Mouse (Mus musculus) intestine, embryonic 15.5 days (tissue): ENCODE data around the gene Vac14. TPM values are rescaled to one million over a fixed set of nuclear protein-coding genes. Genes with fewer than 3 reads are reported as not detected.

Experiments used
- ATAC-seq: fragments of 200-750 bp; cut with Nextera tagmentation; 2 replicates; pipeline ENCODE4 v1.8.0; 2017; ENCODE audit warnings: moderate TSS enrichment, moderate library complexity
- H3K27ac ChIP-seq: fragments of 300-500 bp; sonication (generic); 2 replicates; pipeline ENCODE4 v1.5.1; 2015; ENCODE audit warnings: mild to moderate bottlenecking, inconsistent platforms
- H3K27me3 ChIP-seq: fragments of 300-500 bp; sonication (generic); replicated peaks from 2 replicates; pipeline ENCODE4 v1.6.1; 2015; ENCODE audit warnings: inconsistent platforms
- H3K36me3 ChIP-seq: fragments of 300-500 bp; sonication (generic); 2 replicates; pipeline ENCODE4 v1.6.1; 2015; ENCODE audit warnings: inconsistent platforms
- H3K4me1 ChIP-seq: fragments of 300-500 bp; sonication (generic); replicated peaks from 2 replicates; pipeline ENCODE4 v1.6.1; 2015; ENCODE audit warnings: inconsistent platforms
- H3K4me2 ChIP-seq: fragments of 300-500 bp; sonication (generic); replicated peaks from 2 replicates; pipeline ENCODE4 v1.6.1; 2015; ENCODE audit warnings: mild to moderate bottlenecking, inconsistent platforms
- H3K4me3 ChIP-seq: fragments of 300-500 bp; sonication (generic); replicated peaks from 2 replicates; pipeline ENCODE4 v1.5.1; 2015; ENCODE audit warnings: inconsistent platforms
- H3K9ac ChIP-seq: fragments of 300-500 bp; sonication (generic); 2 replicates; pipeline ENCODE4 v1.6.1; 2015; ENCODE audit warnings: inconsistent platforms
- H3K9me3 ChIP-seq: fragments of 300-500 bp; sonication (generic); 2 replicates; pipeline ENCODE4 v1.6.1; 2016; ENCODE audit warnings: inconsistent platforms
- WGBS: fragments of 180-500 bp; shearing (Covaris S2); methylation state at CpG from one replicate; pipeline ENCODE4 v1.1.7; 2015; 5-methylcytosine and 5-hydroxymethylcytosine counted together
- polyA plus RNA-seq: library from polyadenylated mRNA; unstranded; fragments of >200 nt; fragmentation: Nextera tagmentation; extraction: Ambion mirVana; gene quantifications from 2 replicates; pipeline ENCODE4 v1.2.1, GENCODE M21; 2015

Gene Vac14
- polyA plus RNA-seq, 1 experiment from 2014 or later: 23.1 TPM

- H3K27me3 ChIP-seq: no peaks in the 10 kb centered on the region
- ATAC-seq: no peak
- no peak overlapping the region for H3K9ac ChIP-seq
- WGBS: 75% methylated on average over 13 of the region's 13 CpGs
- peaks cover 22% of the 10 kb centered on the region for H3K4me1 ChIP-seq
- no peak overlapping the region for H3K4me2 ChIP-seq
- H3K27ac ChIP-seq: peak overlapping the region; percentile 62
- no peak overlapping the region for H3K4me3 ChIP-seq
- H3K36me3 ChIP-seq: peaks cover 5% of the 10 kb centered on the region; the same call in 1 of the 2 replicates
- H3K9me3 ChIP-seq: no peaks in the 10 kb centered on the region
Observed at GRCm38 (mm10) chr8:110711271-110711934, 93.0 kb downstream of the Vac14 start.

- H3K4me1 ChIP-seq: peaks cover 37% of the 10 kb centered on the region
- H3K4me3 ChIP-seq: no peak overlapping the region
- no peaks in the 10 kb centered on the region for H3K9me3 ChIP-seq
- no peak for ATAC-seq
- no peaks in the 10 kb centered on the region for H3K27me3 ChIP-seq
- no peak overlapping the region for H3K27ac ChIP-seq
- no peak overlapping the region for H3K4me2 ChIP-seq
- peaks cover 5% of the 10 kb centered on the region; the same call in 1 of the 2 replicates for H3K36me3 ChIP-seq
- WGBS: 86% methylated on average over 7 of the region's 7 CpGs
- H3K9ac ChIP-seq: no peak overlapping the region
Observed at GRCm38 (mm10) chr8:110713073-110713472, 94.7 kb downstream of the Vac14 start.

DNA sequence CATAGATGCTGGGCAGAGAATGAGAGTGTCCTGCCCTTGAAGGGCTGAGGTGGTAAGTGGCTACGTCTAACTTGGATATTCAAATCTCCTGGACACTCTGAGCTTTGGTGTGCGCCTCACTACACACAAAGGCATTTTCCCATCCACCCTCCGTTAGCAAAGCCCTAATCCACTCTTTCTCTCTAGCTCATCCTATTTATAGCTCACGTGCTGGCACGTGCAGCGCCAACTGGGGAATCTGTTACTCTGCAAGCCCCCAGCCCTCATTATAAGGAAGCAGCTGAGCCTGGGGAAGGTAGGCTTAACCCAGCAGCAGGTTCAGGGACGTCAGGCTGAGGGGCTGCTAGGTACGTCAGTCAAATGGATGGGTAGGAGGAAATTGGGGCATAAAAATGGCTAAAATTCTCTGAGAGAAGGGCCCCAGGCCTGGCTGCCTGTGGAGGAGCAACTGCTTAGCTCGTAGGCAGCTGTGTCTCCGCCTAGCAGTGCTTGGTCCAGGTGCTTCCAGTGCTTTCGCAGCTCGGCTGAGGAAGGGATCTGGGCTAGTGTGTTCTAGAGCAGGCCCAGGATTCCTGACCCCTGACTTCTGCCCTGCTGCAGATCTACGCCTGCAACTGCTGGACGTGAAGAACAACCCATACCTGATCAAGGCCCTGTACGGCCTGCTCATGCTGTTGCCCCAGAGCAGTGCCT is 96.6 kb downstream of the Vac14 start:
- Histone ChIP-seq H3K9ac (no peak overlapping the region), H3K36me3 (peaks cover 5% of the 10 kb centered on the region; the same call in 1 of the 2 replicates), H3K4me2 (no peak overlapping the region), H3K4me1 (peaks cover 56% of the 10 kb centered on the region), H3K9me3 (no peaks in the 10 kb centered on the region), H3K27me3 (no peaks in the 10 kb centered on the region), H3K4me3 (no peak overlapping the region), H3K27ac (peak overlapping the region; percentile 67)
- WGBS: 76% methylated on average over 15 of the region's 15 CpGs
- no peak for ATAC-seq

DNA sequence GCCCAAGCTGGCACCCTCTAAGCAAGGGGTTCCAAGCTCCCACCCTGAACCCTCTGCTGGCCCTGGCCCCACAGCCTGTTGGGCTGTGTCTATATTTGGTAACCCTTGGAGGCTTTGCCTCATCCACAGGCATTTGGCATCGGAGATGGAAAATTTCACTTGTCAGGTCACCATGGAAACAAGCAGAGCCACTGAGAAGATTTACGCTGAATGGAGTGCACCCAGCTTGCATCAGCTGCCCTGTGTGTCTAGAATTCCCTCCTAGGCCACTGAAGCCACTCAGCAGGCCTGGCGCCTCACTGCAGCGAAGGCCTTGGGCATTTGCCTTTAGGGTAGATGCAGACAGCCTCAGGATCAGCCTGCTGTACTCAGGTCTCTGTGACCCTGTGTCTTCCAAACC is 97.7 kb downstream of the Vac14 start:
- ATAC-seq: peak; percentile 17
- no peaks in the 10 kb centered on the region for H3K27me3 ChIP-seq
- no peaks in the 10 kb centered on the region for H3K9me3 ChIP-seq
- whole genome bisulfite sequencing: 56% methylated on average over 4 of the region's 4 CpGs
- peaks cover 57% of the 10 kb centered on the region for H3K4me1 ChIP-seq
- H3K27ac ChIP-seq: peak overlapping the region; percentile 67
- peaks cover 3% of the 10 kb centered on the region; the same call in 1 of the 2 replicates for H3K36me3 ChIP-seq
- no peak overlapping the region for H3K4me2 ChIP-seq
- no peak overlapping the region for H3K4me3 ChIP-seq
- H3K9ac ChIP-seq: no peak overlapping the region

GRCm38 (mm10) chr8:110717131-110717530 is 98.7 kb downstream of the Vac14 start:
- Histone ChIP-seq H3K4me3 (no peak overlapping the region), H3K4me1 (peaks cover 59% of the 10 kb centered on the region), H3K27ac (peak overlapping the region; percentile 67; the same call in 1 of the 2 replicates), H3K4me2 (no peak overlapping the region), H3K9ac (no peak overlapping the region; the same call in 1 of the 2 replicates), H3K27me3 (no peaks in the 10 kb centered on the region), H3K9me3 (no peaks in the 10 kb centered on the region), H3K36me3 (peaks cover 3% of the 10 kb centered on the region; the same call in 1 of the 2 replicates)
- 45% methylated on average over 7 of the region's 7 CpGs for WGBS
- no peak for ATAC-seq

GRCm38 (mm10) chr8:110718209-110718968 is 100.0 kb downstream of the Vac14 start:
- no peak overlapping the region for H3K4me2 ChIP-seq
- WGBS: 78% methylated on average over 8 of the region's 8 CpGs
- H3K4me3 ChIP-seq: no peak overlapping the region
- H3K36me3 ChIP-seq: no peaks in the 10 kb centered on the region
- H3K9me3 ChIP-seq: no peaks in the 10 kb centered on the region
- ATAC-seq: no peak
- 0 out of 2 replicates have a peak overlapping the region, but pooled peaks have one; percentile 23 for H3K9ac ChIP-seq
- no peaks in the 10 kb centered on the region for H3K27me3 ChIP-seq
- peak overlapping the region; percentile 89 for H3K27ac ChIP-seq
- peaks cover 71% of the 10 kb centered on the region for H3K4me1 ChIP-seq

DNA sequence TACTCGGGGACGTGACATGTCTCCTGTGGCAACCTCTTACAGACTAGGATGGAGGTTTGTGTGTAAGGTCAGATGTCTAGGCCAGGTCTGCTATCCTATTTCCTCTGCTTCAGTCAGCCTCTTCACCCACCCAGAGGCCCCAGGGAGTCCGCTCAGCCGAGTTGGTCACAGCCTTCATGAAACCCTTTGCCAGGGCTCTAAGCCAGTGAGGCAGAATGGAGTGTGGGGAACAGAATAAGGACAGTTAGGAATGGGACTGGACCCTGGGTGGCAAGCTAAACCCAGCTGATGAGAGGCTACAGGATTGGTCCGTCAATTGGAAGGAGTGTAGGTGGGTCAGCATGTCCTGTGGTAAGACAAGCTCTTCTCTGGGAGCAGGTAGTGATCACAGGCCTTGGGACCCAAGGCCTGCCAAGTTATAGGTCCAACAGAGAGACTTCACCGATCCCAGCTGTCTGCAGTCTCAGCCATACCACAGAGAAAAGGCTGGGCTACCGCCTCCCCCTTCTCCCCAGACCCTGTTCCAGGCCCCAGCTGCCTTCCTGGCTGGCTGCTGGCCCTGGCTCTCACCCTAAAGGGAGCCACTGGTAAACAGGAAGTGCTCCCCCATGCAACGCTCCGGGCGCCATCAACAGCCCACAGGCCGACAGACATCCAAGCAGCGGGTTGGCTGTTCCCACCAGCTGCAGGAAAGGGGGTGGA is 100.7 kb downstream of the Vac14 start:
- Histone ChIP-seq H3K4me3 (no peak overlapping the region), H3K36me3 (no peaks in the 10 kb centered on the region), H3K4me2 (no peak overlapping the region; the same call in 1 of the 2 replicates), H3K9ac (peak overlapping the region; percentile 23; the same call in 1 of the 2 replicates), H3K27me3 (no peaks in the 10 kb centered on the region), H3K27ac (peak overlapping the region; percentile 89), H3K4me1 (peaks cover 78% of the 10 kb centered on the region), H3K9me3 (no peaks in the 10 kb centered on the region)
- WGBS: 36% methylated on average over 12 of the region's 12 CpGs
- ATAC-seq: peak; percentile 23

- Histone ChIP-seq H3K4me1 (peaks cover 86% of the 10 kb centered on the region), H3K4me3 (no peak overlapping the region), H3K27ac (peak overlapping the region; percentile 89), H3K36me3 (no peaks in the 10 kb centered on the region; the same call in 1 of the 2 replicates), H3K9ac (0 out of 2 replicates have a peak overlapping the region, but pooled peaks have one; percentile 13), H3K27me3 (no peaks in the 10 kb centered on the region), H3K4me2 (peak overlapping the region; percentile 81), H3K9me3 (no peaks in the 10 kb centered on the region)
- 49% methylated on average over 6 of the region's 6 CpGs for WGBS
- no peak for ATAC-seq
Observed at GRCm38 (mm10) chr8:110719898-110720653, 101.7 kb downstream of the Vac14 start.

DNA sequence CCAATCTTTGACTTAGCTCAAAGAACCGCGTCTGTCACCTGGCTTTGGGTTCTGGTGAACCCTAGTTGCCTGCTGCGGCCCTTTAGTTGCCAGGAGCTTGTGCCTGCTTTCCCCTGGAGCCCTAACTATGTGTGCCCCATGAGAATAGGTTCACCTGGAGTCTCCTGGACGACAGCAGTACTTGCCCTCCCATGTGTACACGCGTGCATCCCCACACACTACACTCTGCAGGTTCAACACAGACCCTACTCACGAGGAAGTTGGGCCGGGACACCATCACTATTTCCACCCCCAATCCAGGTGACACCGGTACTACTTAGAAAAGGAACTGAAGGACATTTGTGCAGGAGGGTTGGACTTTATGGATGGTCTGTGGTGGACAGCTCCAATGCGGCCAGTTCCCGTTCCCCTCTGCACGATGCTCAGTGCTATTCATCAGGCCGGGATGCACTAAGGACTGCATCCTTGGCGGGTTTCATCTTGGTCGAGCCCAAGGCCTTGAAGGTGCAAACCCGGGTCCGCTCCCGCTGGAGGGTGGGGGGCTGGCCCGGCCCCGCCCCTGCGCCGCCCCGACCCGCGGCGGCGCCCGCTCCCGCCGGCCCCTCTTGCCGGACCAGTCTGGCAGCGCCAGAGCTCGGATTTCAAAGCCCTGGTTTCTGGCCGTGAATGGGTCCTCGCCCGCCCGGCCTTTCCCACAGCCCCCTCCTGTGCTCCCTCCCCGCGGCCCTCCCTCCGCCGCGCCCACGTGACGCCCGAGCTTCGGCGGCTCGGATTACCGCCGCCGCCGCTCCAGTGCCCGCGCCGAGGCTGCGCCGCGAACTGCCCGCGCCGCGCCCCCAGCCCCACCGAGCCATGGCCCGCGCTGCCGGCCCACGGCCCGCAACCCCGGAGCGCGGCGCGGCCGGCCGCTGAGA is 102.6 kb downstream of the Vac14 start, which contains the start of gene Mtss1l:
Gene Mtss1l, plus strand, starts transcription at position 792 of the 914 bp plus-strand sequence.
- ATAC-seq: peak; percentile 83
- H3K4me3 ChIP-seq: peak within 1 kb of the TSS; percentile 74
- no peaks in the 10 kb centered on the region; the same call in 1 of the 2 replicates for H3K36me3 ChIP-seq
- WGBS: 5% methylated on average over 74 of the region's 75 CpGs
- H3K4me2 ChIP-seq: peak within 1 kb of the TSS; percentile 81
- H3K27me3 ChIP-seq: no peaks in the 10 kb centered on the region
- H3K4me1 ChIP-seq: peaks cover 83% of the 10 kb centered on the region
- peak within 1 kb of the TSS; percentile 77 for H3K9ac ChIP-seq
- no peaks in the 10 kb centered on the region for H3K9me3 ChIP-seq
- H3K27ac ChIP-seq: peak within 1 kb of the TSS; percentile 89

GRCm38 (mm10) chr8:110721606-110722413 is 103.4 kb downstream of the Vac14 start:
- H3K27ac ChIP-seq: peak overlapping the region; percentile 89
- peaks cover 74% of the 10 kb centered on the region for H3K4me1 ChIP-seq
- H3K4me3 ChIP-seq: peak overlapping the region; percentile 74
- under 1% methylated on average over 56 of the region's 59 CpGs for WGBS
- H3K36me3 ChIP-seq: no peaks in the 10 kb centered on the region; the same call in 1 of the 2 replicates
- H3K27me3 ChIP-seq: no peaks in the 10 kb centered on the region
- peak; percentile 75 for ATAC-seq
- H3K9ac ChIP-seq: peak overlapping the region; percentile 77
- no peaks in the 10 kb centered on the region for H3K9me3 ChIP-seq
- H3K4me2 ChIP-seq: peak overlapping the region; percentile 81
